ENCODE assay signal across 8 mouse cellular contexts in genomic region chr5:115489699-115490637, GRCm38 (mm10). TPM values are rescaled to one million over a fixed set of nuclear protein-coding genes. Genes with fewer than 3 reads are reported as not detected.
DNase-seq lines count a peak whose midpoint lies in the region; ATAC-seq and TF ChIP-seq lines count a peak whose summit lies in the region.

No protein-coding gene starts in this region.

- H3K27ac ChIP-seq in CH12.LX (ENCODE audit: insufficient read depth, low read depth) = peak overlapping the region; percentile 100
- peak overlapping the region; percentile 100 for H3K27ac ChIP-seq in forebrain, embryonic 11.5 days (ENCODE audit: low read depth, low read length)
- H3K27ac ChIP-seq in heart, postnatal 0 days (ENCODE audit: low read depth) = peak overlapping the region; percentile 100
- H3K27ac ChIP-seq in liver, embryonic 16.5 days (ENCODE audit: low read length) = peak overlapping the region; percentile 100
- H3K27ac ChIP-seq in neural tube, embryonic 13.5 days (replicated peaks) = peak overlapping the region; percentile 100
- peak overlapping the region; percentile 100 for H3K27ac ChIP-seq in testis, adult 2 months (ENCODE audit: control insufficient read depth, insufficient read depth, low read depth, low read length)

- no peaks in the 10 kb centered on the region for H3K9me3 ChIP-seq in CH12.LX (replicated peaks; ENCODE audit: low read length)
- no peaks in the 10 kb centered on the region for H3K9me3 ChIP-seq in forebrain, embryonic 11.5 days (ENCODE audit: control insufficient read depth, low read length)
- H3K9me3 ChIP-seq in heart, postnatal 0 days (replicated peaks; ENCODE audit: control insufficient read depth, low read length) = no peaks in the 10 kb centered on the region
- no peaks in the 10 kb centered on the region for H3K9me3 ChIP-seq in liver, embryonic 16.5 days (replicated peaks; ENCODE audit: control insufficient read depth, low read length)
- H3K9me3 ChIP-seq in neural tube, embryonic 13.5 days = no peaks in the 10 kb centered on the region

- H3K9ac ChIP-seq in CH12.LX (ENCODE audit: insufficient read depth, low read depth) = peak overlapping the region; percentile 41; the same call in 1 of the 2 replicates
- H3K9ac ChIP-seq in forebrain, embryonic 11.5 days (ENCODE audit: low read length) = peak overlapping the region; percentile 74
- peak overlapping the region; percentile 86 for H3K9ac ChIP-seq in heart, postnatal 0 days (replicated peaks; ENCODE audit: low read depth, low read length)
- peak overlapping the region; percentile 87 for H3K9ac ChIP-seq in liver, embryonic 16.5 days (ENCODE audit: low read depth, low read length)
- peak overlapping the region; percentile 88 for H3K9ac ChIP-seq in neural tube, embryonic 13.5 days

- no peak for TF ChIP-seq RAD21 in CH12.LX (IDR thresholded peaks at IDR 0.05; ENCODE audit: low read depth, low read length)

- dilution Hi-C loops in CH12.LX (cut with MboI; ENCODE audit: extremely low pct_ligation_motif_present, extremely low pct_unique_long_range_greater_than_20kb, low sequenced_read_pairs) = no loop called here

- peak; percentile 96 for DNase-seq in CH12.LX (ENCODE audit: extremely low read depth)
- peak; percentile 87 for DNase-seq in c-Kit-positive CD71-negative TER-119-negative erythroid progenitor cells, embryonic 14.5 days (ENCODE audit: low read depth)
- peak; percentile 93 for DNase-seq in forebrain, embryonic 11.5 days (ENCODE audit: low spot score)
- peak; percentile 92 for DNase-seq in heart, postnatal 0 days (ENCODE audit: low spot score)
- peak; percentile 87 to 93 for DNase-seq in kidney, postnatal 4 days

- ATAC-seq in forebrain, embryonic 11.5 days (replicated peaks; ENCODE audit: low FRiP score) = peak; percentile 87
- peak; percentile 85 for ATAC-seq in heart, postnatal 0 days (ENCODE audit: insufficient read depth, low read depth)
- ATAC-seq in liver, embryonic 16.5 days (ENCODE audit: low read depth) = peak; percentile 80
- peak; percentile 87 for ATAC-seq in neural tube, embryonic 13.5 days (ENCODE audit: low read depth)

- H3K4me2 ChIP-seq in CH12.LX (ENCODE audit: insufficient read depth, low read depth, poor library complexity, severe bottlenecking) = peak overlapping the region; percentile 68; the same call in 1 of the 2 replicates
- H3K4me2 ChIP-seq in forebrain, embryonic 11.5 days (ENCODE audit: low read depth, low read length, severe bottlenecking) = peak overlapping the region; percentile 70
- H3K4me2 ChIP-seq in heart, postnatal 0 days (ENCODE audit: low read depth, low read length) = peak overlapping the region; percentile 62
- H3K4me2 ChIP-seq in liver, embryonic 16.5 days (ENCODE audit: low read depth, low read length) = peak overlapping the region; percentile 88
- peak overlapping the region; percentile 79 for H3K4me2 ChIP-seq in neural tube, embryonic 13.5 days

- H3K4me3 ChIP-seq in CH12.LX (replicated peaks in 1 of 3; ENCODE audit: low read depth in 2 of 3, low read length in 2 of 3, poor library complexity in 1 of 3) = peak overlapping the region in 1 of 3 experiments; percentile 39
- H3K4me3 ChIP-seq in forebrain, embryonic 11.5 days (ENCODE audit: low read depth, low read length) = peak overlapping the region; percentile 28
- H3K4me3 ChIP-seq in heart, postnatal 0 days (ENCODE audit: low read depth, low read length) = peak overlapping the region; percentile 37
- peak overlapping the region; percentile 58 for H3K4me3 ChIP-seq in liver, embryonic 16.5 days (ENCODE audit: low read depth, low read length)
- H3K4me3 ChIP-seq in neural tube, embryonic 13.5 days = peak overlapping the region; percentile 38
- H3K4me3 ChIP-seq in testis, adult 2 months (ENCODE audit: control insufficient read depth, low read depth, low read length) = peak overlapping the region; percentile 91

- peak; percentile 95 for TF ChIP-seq POLR2A in CH12.LX (IDR thresholded peaks at IDR 0.05; ENCODE audit: low read depth, low read length)
- TF ChIP-seq POLR2A in testis, adult 2 months (IDR thresholded peaks at IDR 0.05; ENCODE audit: control insufficient read depth, low read depth, low read length) = peak; percentile 98

- TF ChIP-seq EP300 in CH12.LX (IDR thresholded peaks at IDR 0.05; ENCODE audit: low read length) = no peak
- peak; percentile 47; the same call in 1 of the 2 replicates for TF ChIP-seq EP300 in heart, postnatal 0 days (IDR thresholded peaks at IDR 0.05; ENCODE audit: low read depth)

- no peaks in the 10 kb centered on the region for H3K36me3 ChIP-seq in CH12.LX (replicated peaks in 1 of 2; ENCODE audit: control insufficient read depth in 1 of 2, insufficient read depth in 1 of 2, low read length in 1 of 2)
- no peaks in the 10 kb centered on the region for H3K36me3 ChIP-seq in forebrain, embryonic 11.5 days (ENCODE audit: control insufficient read depth, insufficient read depth, low read length)
- H3K36me3 ChIP-seq in heart, postnatal 0 days (replicated peaks; ENCODE audit: control insufficient read depth, insufficient read depth, low read length) = no peaks in the 10 kb centered on the region
- no peaks in the 10 kb centered on the region for H3K36me3 ChIP-seq in liver, embryonic 16.5 days (ENCODE audit: control insufficient read depth, insufficient read depth)
- no peaks in the 10 kb centered on the region for H3K36me3 ChIP-seq in neural tube, embryonic 13.5 days
- H3K36me3 ChIP-seq in testis, adult 2 months (ENCODE audit: control insufficient read depth, insufficient read depth, low read length) = no peaks in the 10 kb centered on the region

- H3K27me3 ChIP-seq in CH12.LX (replicated peaks) = peaks cover 6% of the 10 kb centered on the region
- H3K27me3 ChIP-seq in forebrain, embryonic 11.5 days (ENCODE audit: control insufficient read depth, insufficient read depth, low read length) = no peaks in the 10 kb centered on the region
- no peaks in the 10 kb centered on the region for H3K27me3 ChIP-seq in heart, postnatal 0 days (ENCODE audit: control insufficient read depth, insufficient read depth, low read length)
- H3K27me3 ChIP-seq in liver, embryonic 16.5 days (ENCODE audit: control insufficient read depth, insufficient read depth, low read depth, low read length) = no peaks in the 10 kb centered on the region
- H3K27me3 ChIP-seq in neural tube, embryonic 13.5 days = no peaks in the 10 kb centered on the region
- no peaks in the 10 kb centered on the region for H3K27me3 ChIP-seq in testis, adult 2 months (ENCODE audit: control insufficient read depth, insufficient read depth, low read length)

- no peaks in the 10 kb centered on the region for H3K79me2 ChIP-seq in CH12.LX (replicated peaks; ENCODE audit: control insufficient read depth, extremely low read depth, insufficient read depth, poor library complexity, severe bottlenecking)

- under 1% methylated on average over 50 of the region's 50 CpGs for WGBS in forebrain, embryonic 11.5 days
- under 1% methylated on average over 50 of the region's 50 CpGs for WGBS in heart, postnatal 0 days
- WGBS in liver, embryonic 16.5 days (ENCODE audit: insufficient replicate concordance) = under 1% methylated on average over 50 of the region's 50 CpGs
- under 1% methylated on average over 50 of the region's 50 CpGs for WGBS in neural tube, embryonic 13.5 days

- TF ChIP-seq CTCF in CH12.LX (conservative IDR thresholded peaks at IDR 0.05 in 1 of 2, IDR thresholded peaks at IDR 0.05 in 1 of 2; ENCODE audit: low read depth in 2 of 2, low read length in 2 of 2) = no peak
- TF ChIP-seq CTCF in heart, postnatal 0 days (IDR thresholded peaks at IDR 0.05; ENCODE audit: low read depth) = no peak
- no peak; the same call in 1 of the 2 replicates for TF ChIP-seq CTCF in testis, adult 2 months (IDR thresholded peaks at IDR 0.05; ENCODE audit: control insufficient read depth, insufficient read depth, insufficient replicate concordance, low read depth, low read length)

- peaks cover 2 to 35% of the 10 kb centered on the region in 2 experiments; a peak in 3 of 4 replicates for H3K4me1 ChIP-seq in CH12.LX (ENCODE audit: control insufficient read depth in 1 of 2, insufficient read depth in 2 of 2)
- peaks cover 4% of the 10 kb centered on the region; the same call in 1 of the 2 replicates for H3K4me1 ChIP-seq in forebrain, embryonic 11.5 days (replicated peaks; ENCODE audit: control insufficient read depth, insufficient read depth, low read length)
- peaks cover 9% of the 10 kb centered on the region for H3K4me1 ChIP-seq in heart, postnatal 0 days (ENCODE audit: control insufficient read depth, insufficient read depth)
- peaks cover 29% of the 10 kb centered on the region for H3K4me1 ChIP-seq in liver, embryonic 16.5 days (ENCODE audit: control insufficient read depth, low read depth, low read length)
- peaks cover 24% of the 10 kb centered on the region for H3K4me1 ChIP-seq in neural tube, embryonic 13.5 days (replicated peaks)
- H3K4me1 ChIP-seq in testis, adult 2 months (ENCODE audit: control insufficient read depth, insufficient read depth, low read length) = peaks cover 14% of the 10 kb centered on the region

- in situ Hi-C loops in CH12.LX (cut with MboI; ENCODE audit: low pct_ligation_motif_present, low pct_unique_long_range_greater_than_20kb, low sequenced_read_pairs) = no loop called here

RNA-seq across cellular contexts. Expression of gene Sirt4, which starts 5.4 kb away (rescaled TPM):
- total RNA-seq in CH12.LX (2012; rRNA removed) (16.7 and 18.0 TPM in 2 replicates), CH12.LX (2014; rRNA removed) (8.2 and 10.0 TPM in 2 replicates)
- 13.3 and 15.3 TPM in 2 replicates for polyA plus RNA-seq in CH12.LX (2012; ENCODE audit: insufficient read length, low read depth)
- 20.6 and 22.0 TPM in 2 replicates for polyA plus RNA-seq in forebrain, embryonic 11.5 days (2014; fragmentation: Nextera tagmentation; extraction: Ambion mirVana)
- total RNA-seq in heart, postnatal 0 days (2014; rRNA removed; ENCODE audit: low replicate concordance) = 13.8 and 29.0 TPM in 2 replicates
- 14.5 and 15.4 TPM in 2 replicates for polyA plus RNA-seq in heart, postnatal 0 days (2015; fragmentation: Nextera tagmentation; extraction: Ambion mirVana)
- 4.6 and 6.5 TPM in 2 replicates for polyA plus RNA-seq in liver, embryonic 16.5 days (2015; fragmentation: Nextera tagmentation; extraction: Ambion mirVana)
- polyA plus RNA-seq in neural tube, embryonic 13.5 days (2015; fragmentation: Nextera tagmentation; extraction: Ambion mirVana) = 26.8 and 33.0 TPM in 2 replicates
- 34.6 and 38.4 TPM in 2 replicates for polyA plus RNA-seq in testis, adult 2 months (2012; rRNA removed)

RNA-seq across cellular contexts. Expression of gene Pxn, which starts 16.5 kb away (rescaled TPM):
- total RNA-seq in CH12.LX (2012; rRNA removed) (21.1 and 22.6 TPM in 2 replicates), CH12.LX (2014; rRNA removed) (13.9 and 17.0 TPM in 2 replicates)
- 30.0 and 43.4 TPM in 2 replicates for polyA plus RNA-seq in CH12.LX (2012; ENCODE audit: insufficient read length, low read depth)
- 11.9 and 12.3 TPM in 2 replicates for polyA plus RNA-seq in forebrain, embryonic 11.5 days (2014; fragmentation: Nextera tagmentation; extraction: Ambion mirVana)
- total RNA-seq in heart, postnatal 0 days (2014; rRNA removed; ENCODE audit: low replicate concordance) = 66.6 and 68.8 TPM in 2 replicates
- polyA plus RNA-seq in heart, postnatal 0 days (2015; fragmentation: Nextera tagmentation; extraction: Ambion mirVana) = 19.3 and 19.9 TPM in 2 replicates
- polyA plus RNA-seq in liver, embryonic 16.5 days (2015; fragmentation: Nextera tagmentation; extraction: Ambion mirVana) = 17.2 and 19.1 TPM in 2 replicates
- polyA plus RNA-seq in neural tube, embryonic 13.5 days (2015; fragmentation: Nextera tagmentation; extraction: Ambion mirVana) = 26.5 and 26.6 TPM in 2 replicates
- polyA plus RNA-seq in testis, adult 2 months (2012; rRNA removed) = 81.6 and 82.6 TPM in 2 replicates

RNA-seq across cellular contexts. Expression of gene Pla2g1b, which starts 23.9 kb away (rescaled TPM):
- total RNA-seq in CH12.LX (2012; rRNA removed) (not detected in 2 replicates), CH12.LX (2014; rRNA removed) (not detected in 2 replicates)
- polyA plus RNA-seq in CH12.LX (2012; ENCODE audit: insufficient read length, low read depth) = not detected in 2 replicates
- polyA plus RNA-seq in forebrain, embryonic 11.5 days (2014; fragmentation: Nextera tagmentation; extraction: Ambion mirVana) = not detected in 2 replicates
- not detected in 2 replicates for total RNA-seq in heart, postnatal 0 days (2014; rRNA removed; ENCODE audit: low replicate concordance)
- polyA plus RNA-seq in heart, postnatal 0 days (2015; fragmentation: Nextera tagmentation; extraction: Ambion mirVana) = not detected in 2 replicates
- polyA plus RNA-seq in liver, embryonic 16.5 days (2015; fragmentation: Nextera tagmentation; extraction: Ambion mirVana) = not detected in 2 replicates
- polyA plus RNA-seq in neural tube, embryonic 13.5 days (2015; fragmentation: Nextera tagmentation; extraction: Ambion mirVana) = 0.95 TPM in 1 of 2 replicates, not detected in the other
- polyA plus RNA-seq in testis, adult 2 months (2012; rRNA removed) = 0.64 and 0.87 TPM in 2 replicates
